Mouse (Mus musculus) small intestine, adult 10 weeks (tissue): Measurements from ENCODE around the gene Slc6a16. TPM values are rescaled to one million over a fixed set of nuclear protein-coding genes. Genes with fewer than 3 reads are reported as not detected.

ENCODE experiments used
- polyA plus RNA-seq: library from polyadenylated mRNA; stranded (reverse); fragments of 350-450 nt; fragmentation: Illumina TruSeq; extraction: RNeasy Lipid Tissue Mini Kit (QIAGEN cat#74804); gene quantifications from one replicate; pipeline ENCODE4 v1.2.3, GENCODE M21; 2014; ENCODE audit warnings: low replicate concordance

Gene Slc6a16
- not detected for polyA plus RNA-seq

GRCm38 (mm10) chr7:45240633-45241388, at the start of gene Slc6a16:
TSS of gene Slc6a16 (plus strand) at chr7:45241085.

GRCm38 (mm10) chr7:45204380-45205143, 36.3 kb upstream of the Slc6a16 start, which contains the start of gene Ccdc155:
TSS of gene Ccdc155 (minus strand) at chr7:45204892.

GRCm38 (mm10) chr7:45211851-45212251, 29.0 kb upstream of the Slc6a16 start, which contains the start of gene Dkkl1:
TSS of gene Dkkl1 (minus strand) at chr7:45212147.

GRCm38 (mm10) chr7:45215673-45216441, 25.0 kb upstream of the Slc6a16 start, which contains the start of gene Tead2:
TSS of gene Tead2 (plus strand) at chr7:45215753.

GRCm38 (mm10) chr7:45238723-45239496, 2.0 kb upstream of the Slc6a16 start, which contains the start of gene Cd37:
TSS of gene Cd37 (minus strand) at chr7:45239115.

GRCm38 (mm10) chr7:45277136-45277760, 36.4 kb downstream of the Slc6a16 start, which contains the start of gene Slc6a21:
TSS of gene Slc6a21 (plus strand) at chr7:45277513.

Other genes with a start within 250 kb of the Slc6a16 start
- gene Irf3, start 243.4 kb upstream of the Slc6a16 start, polyA plus RNA-seq, result 11.1 TPM
- not detected for gene Bcl2l12, start 242.4 kb upstream of the Slc6a16 start, polyA plus RNA-seq
- gene Scaf1, start 224.7 kb upstream of the Slc6a16 start, polyA plus RNA-seq, result 2.0 TPM
- 1.1 TPM for gene Rras, start 223.1 kb upstream of the Slc6a16 start, polyA plus RNA-seq
- gene Prr12, start 188.2 kb upstream of the Slc6a16 start, polyA plus RNA-seq, result not detected
- 4.6 TPM for gene Nosip, start 178.7 kb upstream of the Slc6a16 start, polyA plus RNA-seq
- 9.4 TPM for gene Prrg2, start 178.4 kb upstream of the Slc6a16 start, polyA plus RNA-seq
- gene Rcn3, start 148.9 kb upstream of the Slc6a16 start, polyA plus RNA-seq, result not detected
- gene Fcgrt, start 137.2 kb upstream of the Slc6a16 start, polyA plus RNA-seq, result 3.7 TPM
- gene Rps11, start 116.6 kb upstream of the Slc6a16 start, polyA plus RNA-seq, result 126 TPM
- 181 TPM for gene Rpl13a, start 112.3 kb upstream of the Slc6a16 start, polyA plus RNA-seq
- gene Gm45713, start 104.9 kb upstream of the Slc6a16 start, polyA plus RNA-seq, result not detected
- 13.9 TPM for gene Flt3l, start 104.7 kb upstream of the Slc6a16 start, polyA plus RNA-seq
- not detected for gene Pih1d1, start 86.8 kb upstream of the Slc6a16 start, polyA plus RNA-seq
- 13.8 TPM for gene Aldh16a1, start 86.5 kb upstream of the Slc6a16 start, polyA plus RNA-seq
- gene Slc17a7, start 77.1 kb upstream of the Slc6a16 start, polyA plus RNA-seq, result not detected
- not detected for gene Gfy, start 61.5 kb upstream of the Slc6a16 start, polyA plus RNA-seq
- gene Pth2, start 60.1 kb upstream of the Slc6a16 start, polyA plus RNA-seq, result not detected
- not detected for gene Ccdc155, start 36.2 kb upstream of the Slc6a16 start, polyA plus RNA-seq
- not detected for gene Dkkl1, start 28.9 kb upstream of the Slc6a16 start, polyA plus RNA-seq
- 1.7 TPM for gene Tead2, start 25.3 kb upstream of the Slc6a16 start, polyA plus RNA-seq
- 2.0 TPM for gene Cd37, start 2.0 kb upstream of the Slc6a16 start, polyA plus RNA-seq
- not detected for gene Slc6a21, start 36.4 kb downstream of the Slc6a16 start, polyA plus RNA-seq
- 3.0 TPM for gene Trpm4, start 92.7 kb downstream of the Slc6a16 start, polyA plus RNA-seq
- not detected for gene Hrc, start 94.2 kb downstream of the Slc6a16 start, polyA plus RNA-seq
- gene Ppfia3, start 125.9 kb downstream of the Slc6a16 start, polyA plus RNA-seq, result not detected
- gene Lin7b, start 129.5 kb downstream of the Slc6a16 start, polyA plus RNA-seq, result not detected
- gene Snrnp70, start 154.7 kb downstream of the Slc6a16 start, polyA plus RNA-seq, result 55.6 TPM
- not detected for gene Kcna7, start 164.6 kb downstream of the Slc6a16 start, polyA plus RNA-seq
- gene Ntf5, start 172.6 kb downstream of the Slc6a16 start, polyA plus RNA-seq, result not detected
- not detected for gene Lhb, start 179.7 kb downstream of the Slc6a16 start, polyA plus RNA-seq
- gene Gys1, start 193.8 kb downstream of the Slc6a16 start, polyA plus RNA-seq, result 1.0 TPM
- gene Ruvbl2, start 197.0 kb downstream of the Slc6a16 start, polyA plus RNA-seq, result not detected
- 6.2 TPM for gene Ftl1, start 218.8 kb downstream of the Slc6a16 start, polyA plus RNA-seq
- 1.2 TPM for gene Bax, start 225.8 kb downstream of the Slc6a16 start, polyA plus RNA-seq
- not detected for gene Tulp2, start 240.8 kb downstream of the Slc6a16 start, polyA plus RNA-seq
- gene Gm45808, start 245.7 kb downstream of the Slc6a16 start, polyA plus RNA-seq, result not detected
- gene Dhdh, start 247.7 kb downstream of the Slc6a16 start, polyA plus RNA-seq, result 1.6 TPM